Mouse (Mus musculus): Measurements from ENCODE around the gene Mfsd4b2. TPM values are rescaled to one million over a fixed set of nuclear protein-coding genes. Genes with fewer than 3 reads are reported as not detected.
"Not testable (repeated sequence)": the region's sequence is repeated elsewhere in the genome, so short reads cannot be mapped to it uniquely, and the experiment has no call there.

Gene Mfsd4b2
- total and polyA plus RNA-seq, 2 experiments from 2014 or later = not detected

GRCm38 (mm10) chr10:39959761-39960440 is 33.2 kb upstream of the Mfsd4b2 start, which contains the start of gene Mfsd4b3:
Mfsd4b3 (minus strand) TSS chr10:39960153.
- under 1% methylated on average over 38 of the region's 38 CpGs for WGBS
- H3K9me3 ChIP-seq (replicated peaks; ENCODE audit: control insufficient read depth, low read length) = no peaks in the 10 kb centered on the region
- H3K4me3 ChIP-seq (ENCODE audit: low read depth, low read length) = peak within 1 kb of the TSS; percentile 55
- H3K9ac ChIP-seq (replicated peaks; ENCODE audit: low read depth, low read length) = peak within 1 kb of the TSS; percentile 42
- no peaks in the 10 kb centered on the region for H3K27me3 ChIP-seq (ENCODE audit: control insufficient read depth, insufficient read depth, low read length)
- ATAC-seq (ENCODE audit: insufficient read depth, low read depth) (peak; percentile 99), DNase-seq (ENCODE audit: low spot score) (peak; percentile 98)
- peak within 1 kb of the TSS; percentile 78 for H3K27ac ChIP-seq (ENCODE audit: low read depth)
- peak; percentile 87 for TF ChIP-seq CTCF (IDR thresholded peaks at IDR 0.05; ENCODE audit: low read depth)
- no peak for TF ChIP-seq EP300 (IDR thresholded peaks at IDR 0.05; ENCODE audit: low read depth)
- H3K4me2 ChIP-seq (ENCODE audit: low read depth, low read length) = peak within 1 kb of the TSS; percentile 87
- no peaks in the 10 kb centered on the region for H3K36me3 ChIP-seq (replicated peaks; ENCODE audit: control insufficient read depth, insufficient read depth, low read length)
- peaks cover 9% of the 10 kb centered on the region for H3K4me1 ChIP-seq (ENCODE audit: control insufficient read depth, insufficient read depth)

- H3K4me2 ChIP-seq (ENCODE audit: low read depth, low read length) = no peak overlapping the region
- peak overlapping the region; percentile 78 for H3K27ac ChIP-seq (ENCODE audit: low read depth)
- H3K4me3 ChIP-seq (ENCODE audit: low read depth, low read length) = no peak overlapping the region
- no peak for ATAC-seq (ENCODE audit: insufficient read depth, low read depth)
- no peaks in the 10 kb centered on the region for H3K36me3 ChIP-seq (replicated peaks; ENCODE audit: control insufficient read depth, insufficient read depth, low read length)
- peak; percentile 82 for DNase-seq (ENCODE audit: low spot score)
- H3K9me3 ChIP-seq (replicated peaks; ENCODE audit: control insufficient read depth, low read length) = no peaks in the 10 kb centered on the region
- H3K9ac ChIP-seq (replicated peaks; ENCODE audit: low read depth, low read length) = no peak overlapping the region
- TF ChIP-seq CTCF (IDR thresholded peaks at IDR 0.05; ENCODE audit: low read depth) = peak; percentile 60
- TF ChIP-seq EP300 (IDR thresholded peaks at IDR 0.05; ENCODE audit: low read depth) = no peak
- H3K27me3 ChIP-seq (ENCODE audit: control insufficient read depth, insufficient read depth, low read length) = no peaks in the 10 kb centered on the region
- peaks cover 9% of the 10 kb centered on the region for H3K4me1 ChIP-seq (ENCODE audit: control insufficient read depth, insufficient read depth)
- 47% methylated on average over 4 of the region's 4 CpGs for WGBS
These were observed 31.5 kb upstream of the Mfsd4b2 start for GRCm38 (mm10) chr10:39958266-39958665.

GRCm38 (mm10) chr10:39956340-39956878 is 29.7 kb upstream of the Mfsd4b2 start:
- H3K36me3 ChIP-seq (replicated peaks; ENCODE audit: control insufficient read depth, insufficient read depth, low read length) = no peaks in the 10 kb centered on the region
- no peak overlapping the region for H3K4me2 ChIP-seq (ENCODE audit: low read depth, low read length)
- H3K4me3 ChIP-seq (ENCODE audit: low read depth, low read length) = no peak overlapping the region
- TF ChIP-seq EP300 (IDR thresholded peaks at IDR 0.05; ENCODE audit: low read depth) (no peak), CTCF (IDR thresholded peaks at IDR 0.05; ENCODE audit: low read depth) (no peak)
- WGBS = 65% methylated on average over 2 of the region's 2 CpGs
- H3K4me1 ChIP-seq (ENCODE audit: control insufficient read depth, insufficient read depth) = peaks cover 9% of the 10 kb centered on the region
- no peak overlapping the region for H3K9ac ChIP-seq (replicated peaks; ENCODE audit: low read depth, low read length)
- no peaks in the 10 kb centered on the region for H3K9me3 ChIP-seq (replicated peaks; ENCODE audit: control insufficient read depth, low read length)
- H3K27ac ChIP-seq (ENCODE audit: low read depth) = no peak overlapping the region
- DNase-seq (ENCODE audit: low spot score) (no peak), ATAC-seq (ENCODE audit: insufficient read depth, low read depth) (no peak)
- no peaks in the 10 kb centered on the region for H3K27me3 ChIP-seq (ENCODE audit: control insufficient read depth, insufficient read depth, low read length)

GRCm38 (mm10) chr10:39955163-39955562 is 28.4 kb upstream of the Mfsd4b2 start:
- no peak overlapping the region for H3K4me3 ChIP-seq (ENCODE audit: low read depth, low read length)
- no peak overlapping the region for H3K27ac ChIP-seq (ENCODE audit: low read depth)
- H3K27me3 ChIP-seq (ENCODE audit: control insufficient read depth, insufficient read depth, low read length) = no peaks in the 10 kb centered on the region
- peaks cover 9% of the 10 kb centered on the region for H3K4me1 ChIP-seq (ENCODE audit: control insufficient read depth, insufficient read depth)
- no peak overlapping the region for H3K9ac ChIP-seq (replicated peaks; ENCODE audit: low read depth, low read length)
- TF ChIP-seq EP300 (IDR thresholded peaks at IDR 0.05; ENCODE audit: low read depth) = no peak
- TF ChIP-seq CTCF (IDR thresholded peaks at IDR 0.05; ENCODE audit: low read depth) = no peak
- WGBS = 66% methylated on average over 2 of the region's 2 CpGs
- DNase-seq (ENCODE audit: low spot score) (no peak), ATAC-seq (ENCODE audit: insufficient read depth, low read depth) (no peak)
- H3K9me3 ChIP-seq (replicated peaks; ENCODE audit: control insufficient read depth, low read length) = no peaks in the 10 kb centered on the region
- no peaks in the 10 kb centered on the region for H3K36me3 ChIP-seq (replicated peaks; ENCODE audit: control insufficient read depth, insufficient read depth, low read length)
- no peak overlapping the region for H3K4me2 ChIP-seq (ENCODE audit: low read depth, low read length)

- H3K4me2 ChIP-seq (ENCODE audit: low read depth, low read length) = no peak overlapping the region
- no peak overlapping the region for H3K9ac ChIP-seq (replicated peaks; ENCODE audit: low read depth, low read length)
- DNase-seq (ENCODE audit: low spot score) = no peak
- ATAC-seq (ENCODE audit: insufficient read depth, low read depth) = no peak
- 92% methylated on average over 2 of the region's 2 CpGs for WGBS
- no peak overlapping the region for H3K4me3 ChIP-seq (ENCODE audit: low read depth, low read length)
- H3K27ac ChIP-seq (ENCODE audit: low read depth) = no peak overlapping the region
- H3K36me3 ChIP-seq (replicated peaks; ENCODE audit: control insufficient read depth, insufficient read depth, low read length) = no peaks in the 10 kb centered on the region
- TF ChIP-seq CTCF (IDR thresholded peaks at IDR 0.05; ENCODE audit: low read depth) (no peak), EP300 (IDR thresholded peaks at IDR 0.05; ENCODE audit: low read depth) (no peak)
- H3K9me3 ChIP-seq (replicated peaks; ENCODE audit: control insufficient read depth, low read length) = no peaks in the 10 kb centered on the region
- no peaks in the 10 kb centered on the region for H3K27me3 ChIP-seq (ENCODE audit: control insufficient read depth, insufficient read depth, low read length)
- H3K4me1 ChIP-seq (ENCODE audit: control insufficient read depth, insufficient read depth) = no peaks in the 10 kb centered on the region
These were observed 22.7 kb upstream of the Mfsd4b2 start for GRCm38 (mm10) chr10:39949377-39949954.

GRCm38 (mm10) chr10:39947195-39947594 is 20.5 kb upstream of the Mfsd4b2 start:
- not testable (repeated sequence) for H3K4me2 ChIP-seq (ENCODE audit: low read depth, low read length); H3K36me3 ChIP-seq (replicated peaks; ENCODE audit: control insufficient read depth, insufficient read depth, low read length); H3K27ac ChIP-seq (ENCODE audit: low read depth); H3K27me3 ChIP-seq (ENCODE audit: control insufficient read depth, insufficient read depth, low read length); H3K4me3 ChIP-seq (ENCODE audit: low read depth, low read length); H3K9ac ChIP-seq (replicated peaks; ENCODE audit: low read depth, low read length); DNase-seq (ENCODE audit: low spot score); H3K4me1 ChIP-seq (ENCODE audit: control insufficient read depth, insufficient read depth); ATAC-seq (ENCODE audit: insufficient read depth, low read depth); H3K9me3 ChIP-seq (replicated peaks; ENCODE audit: control insufficient read depth, low read length)
- 88% methylated on average over 3 of the region's 3 CpGs for WGBS
